Mouse (Mus musculus) liver, adult (tissue): ENCODE results near the gene Olfr608.
"Not testable (repeated sequence)": the region's sequence is repeated elsewhere in the genome, so short reads cannot be mapped to it uniquely, and the experiment has no call there.

Experiments
- GATA4 ChIP-seq: IDR thresholded peaks from 2 replicates; pipeline ENCODE4 v1.6.1; 2014; ENCODE audit warnings: mild to moderate bottlenecking, low read length; ENCODE audit not compliant: insufficient replicate concordance

The Olfr608 gene

GRCm38 (mm10) chr7:103469577-103469976 is at the start of gene Olfr608:
TSS of gene Olfr608 (plus strand) at chr7:103469877.
- no peak for TF ChIP-seq GATA4

GRCm38 (mm10) chr7:103445339-103445738 is 24.3 kb upstream of the Olfr608 start, which contains the start of gene Olfr605:
TSS of gene Olfr605 (minus strand) at chr7:103445439.
- TF ChIP-seq GATA4, result no peak

DNA sequence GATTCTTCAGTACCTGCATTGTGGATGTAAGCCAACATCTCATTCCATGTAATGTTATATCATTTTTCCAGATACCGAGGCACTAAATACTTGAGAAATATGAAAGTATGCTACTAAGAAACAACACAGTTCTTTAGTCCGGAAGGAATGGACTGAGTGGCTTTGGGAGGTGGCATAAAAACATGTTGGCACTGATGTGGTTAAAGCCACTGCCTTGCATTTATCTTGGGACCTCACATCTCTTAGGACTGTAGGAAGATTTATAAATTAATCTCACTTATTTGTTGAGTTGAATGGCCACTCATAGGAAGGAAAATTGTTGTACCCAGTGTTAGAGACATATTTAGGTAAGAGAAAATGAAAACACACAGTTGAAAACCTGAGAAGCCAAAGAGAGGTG is 20.9 kb upstream of the Olfr608 start, which contains the start of gene Olfr606:
Gene Olfr606 (plus strand): TSS at position 301 of the 400 bp plus-strand sequence.
- no peak for TF ChIP-seq GATA4

GRCm38 (mm10) chr7:103460590-103460989 is 9.1 kb upstream of the Olfr608 start:
- TF ChIP-seq GATA4, result no peak

GRCm38 (mm10) chr7:103497962-103498361 is 28.3 kb downstream of the Olfr608 start, which contains the start of gene Olfr609:
TSS of gene Olfr609 (minus strand) at chr7:103498062.
- TF ChIP-seq GATA4, result no peak

GRCm38 (mm10) chr7:103512022-103512421 is 42.3 kb downstream of the Olfr608 start, which contains the start of gene Olfr610:
TSS of gene Olfr610 (minus strand) at chr7:103512122.
- TF ChIP-seq GATA4, result no peak

DNA sequence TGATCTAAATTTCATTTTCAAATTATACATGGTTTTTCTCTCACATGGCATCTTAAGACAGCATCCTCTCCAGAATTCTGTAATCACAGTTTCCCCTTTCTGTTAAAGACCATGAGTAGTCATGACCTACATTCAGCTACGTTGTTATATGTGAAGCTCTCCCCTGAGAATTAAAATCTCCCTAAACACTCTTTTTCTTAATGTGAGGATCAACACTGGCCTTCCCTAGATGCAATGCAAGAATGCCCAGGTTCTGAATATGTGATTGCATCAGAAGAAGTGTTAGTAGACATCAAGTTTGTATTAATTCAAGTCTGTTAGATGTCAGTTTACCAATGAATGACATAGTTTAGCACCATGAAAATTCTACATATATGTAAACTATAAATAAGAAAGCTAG is 51.1 kb downstream of the Olfr608 start, which contains the start of gene Olfr611:
Gene Olfr611 (minus strand): TSS at position 101 of the 400 bp plus-strand sequence.
- TF ChIP-seq GATA4, result not testable (repeated sequence)
